Mouse (Mus musculus): ENCODE measurements around the gene Exo1. TPM values are rescaled to one million over a fixed set of nuclear protein-coding genes. Genes with fewer than 3 reads are reported as not detected.
A peak's percentile ranks its signal among the peaks of the same experiment; 100 is the strongest.

The Exo1 gene
- polyA plus RNA-seq, 1 experiment from 2014 or later: 74.5 TPM

DNA sequence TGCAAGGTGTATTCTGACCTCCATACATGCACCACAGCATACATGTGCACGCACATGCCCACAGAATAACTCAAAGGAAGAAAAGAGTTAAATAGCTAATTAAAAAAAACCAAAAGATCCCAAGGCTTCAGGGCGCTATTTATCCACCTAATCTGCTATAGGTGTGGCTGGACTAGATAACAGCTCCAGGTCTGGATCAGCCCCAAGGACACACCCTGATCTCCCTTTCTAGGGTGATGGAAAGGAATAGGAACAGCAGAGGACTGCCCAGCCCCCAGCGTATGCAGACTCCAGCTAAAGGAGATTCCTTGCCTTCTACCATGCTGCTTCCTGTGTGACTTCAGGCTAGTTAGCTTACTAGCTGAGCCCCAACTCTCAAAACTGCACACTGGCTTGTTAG, 31.7 kb downstream of the Exo1 start:
- no peak overlapping the region for H3K4me3 ChIP-seq (ENCODE audit: low read length)
- 0 out of 2 replicates have a peak, but pooled peaks cover 2% of the 10 kb centered on the region for H3K4me1 ChIP-seq (ENCODE audit: insufficient read depth, low read length)
- H3K36me3 ChIP-seq (ENCODE audit: insufficient read depth, low read length): peaks cover 21% of the 10 kb centered on the region
- H3K9me3 ChIP-seq (ENCODE audit: low read length): no peaks in the 10 kb centered on the region
- H3K27me3 ChIP-seq (ENCODE audit: insufficient read depth, low read length): no peaks in the 10 kb centered on the region
- no peak for ATAC-seq (ENCODE audit: low FRiP score, low TSS enrichment)
- H3K4me2 ChIP-seq (replicated peaks; ENCODE audit: low read depth, low read length): no peak overlapping the region
- 84% methylated on average over 3 of the region's 3 CpGs for WGBS
- H3K9ac ChIP-seq (replicated peaks; ENCODE audit: low read length): no peak overlapping the region
- no peak overlapping the region for H3K27ac ChIP-seq (ENCODE audit: low read length)

DNA sequence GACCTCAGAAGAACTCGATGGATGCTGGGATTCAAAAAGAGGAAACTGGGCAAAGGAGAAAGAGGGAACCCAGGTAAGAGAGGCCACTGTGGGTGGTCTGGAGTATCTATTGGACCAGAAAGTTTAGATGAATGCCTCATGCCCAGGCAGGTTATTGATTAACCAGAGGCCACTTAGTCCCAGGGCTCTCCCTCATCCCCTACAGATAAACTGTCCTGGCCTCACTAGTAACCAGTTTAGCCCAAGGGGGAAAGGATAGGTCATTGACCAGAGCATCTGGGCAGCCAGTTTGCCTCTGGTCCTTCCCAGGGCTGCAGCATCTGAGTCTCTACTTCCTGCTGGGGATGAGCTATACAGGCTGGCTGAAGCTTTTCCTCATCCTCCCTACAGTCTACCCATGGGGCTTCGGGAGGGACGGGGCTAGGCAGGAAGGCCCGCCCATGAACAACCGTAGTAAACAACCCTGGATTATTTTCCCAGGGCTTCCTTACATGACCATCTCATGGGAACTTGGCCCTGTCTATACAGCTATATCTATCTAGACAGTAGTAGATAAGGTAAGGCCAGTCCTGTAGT, 33.4 kb downstream of the Exo1 start:
- no peaks in the 10 kb centered on the region for H3K9me3 ChIP-seq (ENCODE audit: low read length)
- no peak overlapping the region for H3K4me3 ChIP-seq (ENCODE audit: low read length)
- no peak overlapping the region for H3K4me2 ChIP-seq (replicated peaks; ENCODE audit: low read depth, low read length)
- H3K27ac ChIP-seq (ENCODE audit: low read length): no peak overlapping the region
- no peak overlapping the region for H3K9ac ChIP-seq (replicated peaks; ENCODE audit: low read length)
- ATAC-seq (ENCODE audit: low FRiP score, low TSS enrichment): peak; percentile 82; the same call in 1 of the 2 replicates
- H3K4me1 ChIP-seq (ENCODE audit: insufficient read depth, low read length): 0 out of 2 replicates have a peak, but pooled peaks cover 2% of the 10 kb centered on the region
- WGBS: 72% methylated on average over 5 of the region's 5 CpGs
- H3K27me3 ChIP-seq (ENCODE audit: insufficient read depth, low read length): no peaks in the 10 kb centered on the region
- peaks cover 9% of the 10 kb centered on the region for H3K36me3 ChIP-seq (ENCODE audit: insufficient read depth, low read length)

DNA sequence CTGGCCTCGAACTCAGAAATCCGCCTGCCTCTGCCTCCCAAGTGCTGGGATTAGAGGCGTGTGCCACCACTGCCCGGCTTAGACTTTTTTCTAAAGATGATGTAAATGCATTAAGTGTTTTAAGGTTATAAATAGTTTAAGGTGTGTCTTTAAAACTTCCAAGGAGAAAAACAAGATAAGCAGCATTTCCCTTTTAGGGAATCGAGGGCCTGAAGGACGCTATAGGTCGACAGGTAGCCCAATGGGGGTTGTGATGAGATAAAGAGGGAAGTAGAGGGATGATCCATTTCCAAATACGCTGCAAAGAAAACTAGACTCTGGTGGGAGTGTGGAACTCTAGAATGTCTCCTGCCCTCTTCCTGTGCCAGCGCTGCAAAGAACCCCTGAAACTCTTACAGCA, 39.6 kb downstream of the Exo1 start, which contains the start of gene Gm38100:
Gene Gm38100 (plus strand): TSS at position 301 of the 400 bp plus-strand sequence.
- no peak within 1 kb of the TSS for H3K4me2 ChIP-seq (replicated peaks; ENCODE audit: low read depth, low read length)
- no peak within 1 kb of the TSS for H3K27ac ChIP-seq (ENCODE audit: low read length)
- 89% methylated on average over 9 of the region's 9 CpGs for WGBS
- H3K36me3 ChIP-seq (ENCODE audit: insufficient read depth, low read length): no peaks in the 10 kb centered on the region
- H3K4me1 ChIP-seq (ENCODE audit: insufficient read depth, low read length): no peaks in the 10 kb centered on the region
- no peaks in the 10 kb centered on the region for H3K9me3 ChIP-seq (ENCODE audit: low read length)
- ATAC-seq (ENCODE audit: low FRiP score, low TSS enrichment): no peak
- no peak within 1 kb of the TSS for H3K9ac ChIP-seq (replicated peaks; ENCODE audit: low read length)
- no peak within 1 kb of the TSS for H3K4me3 ChIP-seq (ENCODE audit: low read length)
- no peaks in the 10 kb centered on the region for H3K27me3 ChIP-seq (ENCODE audit: insufficient read depth, low read length)

DNA sequence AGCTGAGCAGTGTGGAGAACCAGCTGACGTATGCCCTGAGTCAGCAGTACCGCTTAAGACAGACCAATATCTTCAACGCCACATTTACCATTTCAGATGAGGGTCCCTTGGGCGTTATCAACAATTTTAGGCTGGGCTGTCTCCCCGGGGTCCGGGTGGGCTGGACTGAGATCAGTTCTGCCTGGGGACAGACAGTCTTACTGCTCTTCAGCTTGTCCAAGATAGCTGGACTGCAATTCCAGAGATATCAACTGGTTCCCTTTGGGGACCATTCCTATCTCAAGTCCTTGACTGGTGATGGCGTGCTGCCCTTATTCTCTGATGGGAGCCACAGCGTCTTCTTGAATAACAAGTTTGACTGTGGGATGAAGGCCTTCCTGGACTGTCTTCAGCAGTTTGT, 40.7 kb downstream of the Exo1 start:
- no peaks in the 10 kb centered on the region for H3K9me3 ChIP-seq (ENCODE audit: low read length)
- no peak overlapping the region for H3K4me3 ChIP-seq (ENCODE audit: low read length)
- no peaks in the 10 kb centered on the region for H3K4me1 ChIP-seq (ENCODE audit: insufficient read depth, low read length)
- H3K4me2 ChIP-seq (replicated peaks; ENCODE audit: low read depth, low read length): no peak overlapping the region
- H3K36me3 ChIP-seq (ENCODE audit: insufficient read depth, low read length): no peaks in the 10 kb centered on the region
- no peak overlapping the region for H3K9ac ChIP-seq (replicated peaks; ENCODE audit: low read length)
- ATAC-seq (ENCODE audit: low FRiP score, low TSS enrichment): no peak
- no peak overlapping the region for H3K27ac ChIP-seq (ENCODE audit: low read length)
- H3K27me3 ChIP-seq (ENCODE audit: insufficient read depth, low read length): no peaks in the 10 kb centered on the region
- WGBS: 91% methylated on average over 8 of the region's 8 CpGs

DNA sequence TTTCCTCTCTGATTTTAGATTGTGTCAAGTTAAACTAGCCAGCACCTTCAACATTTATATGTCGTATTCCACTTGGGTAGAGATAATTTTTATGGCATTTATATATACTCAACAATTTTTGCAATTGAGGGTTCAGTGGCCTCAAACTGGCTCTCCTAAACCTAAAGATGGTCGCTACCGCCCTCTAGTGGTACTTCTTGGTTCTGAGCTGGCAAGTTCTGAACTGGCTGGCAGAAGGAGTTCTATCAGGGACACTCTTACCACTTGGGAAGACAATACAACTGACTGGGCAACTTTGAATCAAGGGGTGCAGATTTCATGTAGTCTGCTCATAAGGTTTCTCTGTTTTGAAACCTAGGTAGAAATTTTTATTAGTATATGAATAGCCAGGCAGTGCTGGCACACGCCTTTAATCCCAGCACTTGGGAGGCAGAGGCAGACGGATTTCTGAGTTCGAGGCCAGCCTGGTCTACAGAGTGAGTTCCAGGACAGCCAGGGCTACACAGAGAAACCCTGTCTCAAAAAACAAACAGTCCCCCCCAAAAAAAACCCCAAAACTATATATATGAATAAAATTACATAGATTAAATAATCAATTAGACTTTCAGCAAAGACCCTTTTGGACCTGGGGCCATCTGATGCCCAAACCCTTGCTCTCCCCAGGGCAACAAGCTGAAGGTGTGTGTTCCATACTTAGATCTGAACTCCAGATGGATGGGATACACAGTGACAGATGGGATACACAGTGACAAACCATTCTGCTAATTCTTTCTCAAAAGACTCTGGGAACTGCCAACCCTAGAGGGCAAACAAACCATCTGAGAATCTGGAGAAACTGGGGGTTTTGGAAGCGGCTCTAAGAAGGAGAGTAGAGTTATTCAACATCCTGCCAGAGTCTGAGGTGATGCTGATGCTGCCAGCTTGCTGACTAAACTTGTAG, 43.7 kb downstream of the Exo1 start:
- Histone ChIP-seq H3K4me1 (ENCODE audit: insufficient read depth, low read length) (no peaks in the 10 kb centered on the region), H3K4me3 (ENCODE audit: low read length) (no peak overlapping the region), H3K27ac (ENCODE audit: low read length) (no peak overlapping the region), H3K9me3 (ENCODE audit: low read length) (no peaks in the 10 kb centered on the region), H3K9ac (replicated peaks; ENCODE audit: low read length) (no peak overlapping the region), H3K4me2 (replicated peaks; ENCODE audit: low read depth, low read length) (no peak overlapping the region), H3K27me3 (ENCODE audit: insufficient read depth, low read length) (no peaks in the 10 kb centered on the region), H3K36me3 (ENCODE audit: insufficient read depth, low read length) (no peaks in the 10 kb centered on the region)
- ATAC-seq (ENCODE audit: low FRiP score, low TSS enrichment): no peak
- 53% methylated on average over 7 of the region's 7 CpGs for WGBS

DNA sequence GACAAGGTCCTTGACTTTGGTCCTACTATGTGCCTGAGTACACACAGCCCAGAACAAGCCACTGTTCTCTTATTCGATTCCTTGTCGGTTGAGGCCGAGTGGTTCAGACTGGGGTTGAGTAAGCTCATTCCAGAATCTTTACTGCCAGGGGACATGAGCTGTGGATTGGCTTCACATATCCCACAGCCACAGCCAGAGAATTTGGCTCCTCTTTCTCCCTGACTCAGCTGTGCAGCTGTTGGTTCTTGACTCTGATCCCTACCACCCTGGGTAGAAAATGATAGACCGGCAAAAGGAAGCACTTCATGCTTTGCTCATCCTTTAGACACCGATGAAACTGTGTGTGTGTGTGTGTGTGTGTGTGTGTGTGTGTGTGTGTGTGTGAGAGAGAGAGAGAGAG, 51.0 kb downstream of the Exo1 start:
- no peak overlapping the region for H3K27ac ChIP-seq (ENCODE audit: low read length)
- ATAC-seq (ENCODE audit: low FRiP score, low TSS enrichment): no peak
- no peaks in the 10 kb centered on the region for H3K9me3 ChIP-seq (ENCODE audit: low read length)
- H3K36me3 ChIP-seq (ENCODE audit: insufficient read depth, low read length): no peaks in the 10 kb centered on the region
- no peak overlapping the region for H3K9ac ChIP-seq (replicated peaks; ENCODE audit: low read length)
- no peak overlapping the region for H3K4me3 ChIP-seq (ENCODE audit: low read length)
- 88% methylated on average over 5 of the region's 5 CpGs for WGBS
- H3K4me2 ChIP-seq (replicated peaks; ENCODE audit: low read depth, low read length): no peak overlapping the region
- no peaks in the 10 kb centered on the region for H3K4me1 ChIP-seq (ENCODE audit: insufficient read depth, low read length)
- no peaks in the 10 kb centered on the region for H3K27me3 ChIP-seq (ENCODE audit: insufficient read depth, low read length)

DNA sequence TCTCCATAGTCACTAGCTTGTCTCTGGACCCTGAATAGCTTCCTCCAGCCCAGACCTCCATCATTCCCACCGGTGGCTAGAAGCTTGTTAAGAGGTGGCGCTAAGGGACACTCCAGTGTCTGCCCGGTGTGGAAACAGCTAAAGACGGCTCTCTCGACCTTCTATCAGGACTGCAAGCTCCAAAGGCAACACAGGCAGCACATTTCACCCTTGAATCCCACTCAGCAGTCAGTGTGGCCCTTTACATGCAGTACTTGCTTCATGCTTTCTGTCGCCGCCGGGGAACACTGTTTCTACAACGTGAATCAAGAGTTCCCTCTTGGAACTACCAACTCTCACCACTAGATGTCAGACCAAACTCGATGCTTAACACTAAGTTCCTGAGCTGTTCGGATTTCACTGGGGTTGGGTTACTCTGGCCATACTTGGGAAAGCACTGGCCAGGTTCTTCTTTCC, 55.9 kb downstream of the Exo1 start:
- Histone ChIP-seq H3K9me3 (ENCODE audit: low read length) (no peaks in the 10 kb centered on the region), H3K36me3 (ENCODE audit: insufficient read depth, low read length) (no peaks in the 10 kb centered on the region), H3K9ac (replicated peaks; ENCODE audit: low read length) (0 out of 2 replicates have a peak overlapping the region, but pooled peaks have one; percentile 44), H3K4me1 (ENCODE audit: insufficient read depth, low read length) (no peaks in the 10 kb centered on the region), H3K27ac (ENCODE audit: low read length) (no peak overlapping the region), H3K4me2 (replicated peaks; ENCODE audit: low read depth, low read length) (peak overlapping the region; percentile 48), H3K4me3 (ENCODE audit: low read length) (peak overlapping the region; percentile 19; the same call in 1 of the 2 replicates), H3K27me3 (ENCODE audit: insufficient read depth, low read length) (no peaks in the 10 kb centered on the region)
- peak; percentile 91 for ATAC-seq (ENCODE audit: low FRiP score, low TSS enrichment)
- 12% methylated on average over 11 of the region's 11 CpGs for WGBS

DNA sequence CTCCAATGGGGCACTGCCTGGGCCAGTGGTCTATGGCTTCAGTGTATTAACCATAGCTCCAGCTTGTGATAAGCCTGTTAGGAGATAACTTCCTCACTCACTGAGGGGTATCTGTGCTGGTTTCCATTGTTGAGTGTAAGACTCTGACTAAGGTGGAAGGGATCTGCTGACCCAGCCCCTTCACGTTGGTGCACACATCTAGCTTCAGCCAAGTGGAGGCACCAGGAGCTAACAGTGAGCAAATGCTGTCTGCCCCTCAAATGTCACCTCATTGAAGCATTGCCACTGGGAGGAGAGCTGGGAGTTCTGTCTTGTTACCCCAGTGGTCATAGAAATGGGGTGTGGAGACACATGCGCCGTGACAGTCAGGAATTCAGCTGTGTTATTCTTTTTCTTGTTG, 58.4 kb downstream of the Exo1 start:
- Histone ChIP-seq H3K9me3 (ENCODE audit: low read length) (no peaks in the 10 kb centered on the region), H3K9ac (replicated peaks; ENCODE audit: low read length) (no peak overlapping the region)
- WGBS: 83% methylated on average over 3 of the region's 3 CpGs

DNA sequence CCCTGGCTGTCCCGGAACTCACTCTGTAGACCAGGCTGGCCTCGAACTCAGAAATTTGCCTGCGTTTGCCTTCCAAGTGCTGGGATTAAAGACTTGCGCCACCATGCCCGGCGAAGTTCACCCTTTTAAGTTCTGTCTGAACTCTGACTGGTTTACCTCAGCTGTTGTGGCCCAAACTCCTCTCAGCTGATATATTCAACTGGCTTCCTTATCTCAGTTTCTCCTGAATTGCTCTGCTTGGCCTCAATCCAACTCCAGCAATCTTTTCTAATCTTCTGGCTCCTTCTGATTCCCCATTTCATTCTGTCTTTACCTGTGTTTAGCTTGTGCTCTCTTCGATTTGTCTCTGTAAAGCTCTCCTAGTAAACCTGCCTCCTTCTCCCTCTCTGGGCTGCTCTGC, 62.8 kb downstream of the Exo1 start:
- no peak for ATAC-seq (ENCODE audit: low FRiP score, low TSS enrichment)
- Histone ChIP-seq H3K27me3 (ENCODE audit: insufficient read depth, low read length) (no peaks in the 10 kb centered on the region), H3K9ac (replicated peaks; ENCODE audit: low read length) (no peak overlapping the region), H3K27ac (ENCODE audit: low read length) (no peak overlapping the region), H3K9me3 (ENCODE audit: low read length) (no peaks in the 10 kb centered on the region), H3K4me2 (replicated peaks; ENCODE audit: low read depth, low read length) (no peak overlapping the region), H3K4me3 (ENCODE audit: low read length) (no peak overlapping the region), H3K4me1 (ENCODE audit: insufficient read depth, low read length) (no peaks in the 10 kb centered on the region), H3K36me3 (ENCODE audit: insufficient read depth, low read length) (no peaks in the 10 kb centered on the region)
- 91% methylated on average over 7 of the region's 7 CpGs for WGBS

More for the DNA sequence above, 58.4 kb downstream of the Exo1 start:
- Histone ChIP-seq H3K36me3 (ENCODE audit: insufficient read depth, low read length) (no peaks in the 10 kb centered on the region), H3K4me2 (replicated peaks; ENCODE audit: low read depth, low read length) (no peak overlapping the region), H3K4me3 (ENCODE audit: low read length) (no peak overlapping the region), H3K27me3 (ENCODE audit: insufficient read depth, low read length) (no peaks in the 10 kb centered on the region), H3K4me1 (ENCODE audit: insufficient read depth, low read length) (no peaks in the 10 kb centered on the region), H3K27ac (ENCODE audit: low read length) (no peak overlapping the region)
- ATAC-seq (ENCODE audit: low FRiP score, low TSS enrichment): no peak
